Mouse (Mus musculus) liver, adult (tissue): ENCODE data around the gene Ugt1a2.

Experiments used
- GATA4 ChIP-seq: IDR thresholded peaks from 2 replicates; pipeline ENCODE4 v1.6.1; 2014; ENCODE audit warnings: mild to moderate bottlenecking, low read length; ENCODE audit not compliant: insufficient replicate concordance

The Ugt1a2 gene

DNA sequence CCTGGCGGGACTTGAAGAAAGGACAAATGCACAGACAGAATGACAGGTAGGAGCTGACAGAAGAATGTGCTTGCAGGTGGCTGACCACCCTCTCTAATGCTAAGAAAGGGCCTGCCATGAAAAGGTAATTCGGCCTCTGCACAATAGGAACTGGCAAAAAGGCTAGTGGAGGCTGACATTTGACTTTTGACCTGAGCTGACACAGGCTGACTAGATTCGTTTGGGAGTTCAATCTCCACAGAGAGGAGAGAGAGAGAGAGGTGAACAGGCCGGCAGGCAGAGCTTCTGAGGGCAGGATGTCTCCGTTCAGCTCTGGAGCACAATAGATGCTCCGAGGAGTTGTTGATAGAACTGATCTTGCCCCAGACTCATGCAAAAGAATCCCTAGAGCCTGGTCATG is 46.0 kb downstream of the Ugt1a2 start:
- no peak for TF ChIP-seq GATA4

DNA sequence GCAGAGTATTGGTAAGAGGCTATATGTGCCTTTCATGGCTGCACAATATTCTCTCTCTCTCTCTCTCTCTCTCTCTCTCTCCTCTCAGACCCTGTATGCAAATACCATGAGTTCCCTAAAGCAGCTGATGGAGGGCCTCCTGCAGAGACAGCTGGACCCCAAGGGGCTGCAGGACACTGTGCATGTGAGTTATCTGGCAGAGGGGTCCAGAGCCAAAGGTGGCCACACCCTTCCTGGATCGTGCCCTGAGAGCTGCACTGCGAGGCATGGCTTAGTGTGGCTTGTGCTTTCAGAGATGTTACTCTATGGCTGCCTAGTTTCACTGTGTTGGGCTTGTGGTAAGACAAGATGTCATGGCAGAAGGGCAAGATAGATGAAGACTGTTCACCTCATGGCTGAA is 47.3 kb downstream of the Ugt1a2 start:
- no peak for TF ChIP-seq GATA4

DNA sequence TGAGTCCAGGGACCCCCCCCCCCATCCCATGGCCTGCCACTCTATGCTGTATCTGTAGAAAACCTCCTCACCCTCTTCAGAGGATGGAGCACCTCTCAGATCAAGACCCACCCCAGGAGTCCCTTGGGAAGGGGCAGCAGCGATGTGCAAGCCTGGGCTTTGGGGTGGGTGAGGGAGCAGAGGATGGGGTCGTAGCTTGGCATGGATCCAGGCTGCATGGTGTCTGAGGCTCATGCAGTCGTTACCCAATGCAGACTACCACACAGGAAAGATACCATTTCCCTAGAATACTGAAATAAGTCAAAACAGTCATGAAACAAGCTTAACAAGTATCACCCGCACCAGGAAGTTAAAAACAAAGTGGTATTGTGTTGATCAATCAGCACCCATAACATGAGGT is 48.3 kb downstream of the Ugt1a2 start:
- TF ChIP-seq GATA4, result no peak

DNA sequence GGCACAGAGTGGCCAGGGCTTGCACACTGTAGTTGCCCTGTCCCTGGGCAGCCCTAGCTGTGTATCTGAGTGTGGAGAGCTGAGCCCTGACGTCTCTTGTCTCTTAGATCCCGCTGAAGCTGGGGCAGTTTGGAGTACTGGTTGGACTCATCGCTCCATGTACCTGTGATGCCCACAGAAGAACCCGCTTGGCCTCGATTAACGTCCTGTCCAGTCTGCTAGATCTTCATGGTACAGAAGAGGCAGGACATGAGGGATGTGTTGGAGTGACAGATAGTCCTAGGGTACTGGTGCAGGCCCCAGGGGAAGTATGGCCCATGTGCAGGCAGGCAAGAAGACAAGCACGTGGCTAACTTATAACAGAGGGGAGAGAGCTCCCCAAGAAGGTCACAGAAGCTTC is 49.2 kb downstream of the Ugt1a2 start:
- TF ChIP-seq GATA4, result no peak

DNA sequence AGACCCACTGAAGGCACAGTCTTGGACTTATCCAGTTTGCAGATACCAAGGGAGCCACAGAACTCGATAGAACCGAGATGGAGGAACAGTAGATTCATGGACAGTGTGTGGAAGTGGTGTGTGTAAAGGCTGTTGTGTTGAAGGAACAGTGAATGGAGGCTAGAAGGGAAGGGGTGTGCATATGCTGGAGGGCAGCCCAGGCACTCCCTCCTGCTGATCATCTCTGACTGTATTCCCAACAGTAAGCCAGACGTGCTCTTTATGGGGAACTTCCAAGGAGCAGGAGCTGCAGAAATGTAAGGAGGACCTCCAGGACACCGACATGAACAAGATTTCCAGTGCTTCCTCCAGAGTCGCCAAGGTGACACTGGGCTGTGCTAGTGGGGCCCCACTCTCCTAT is 49.6 kb downstream of the Ugt1a2 start:
- TF ChIP-seq GATA4, result no peak

DNA sequence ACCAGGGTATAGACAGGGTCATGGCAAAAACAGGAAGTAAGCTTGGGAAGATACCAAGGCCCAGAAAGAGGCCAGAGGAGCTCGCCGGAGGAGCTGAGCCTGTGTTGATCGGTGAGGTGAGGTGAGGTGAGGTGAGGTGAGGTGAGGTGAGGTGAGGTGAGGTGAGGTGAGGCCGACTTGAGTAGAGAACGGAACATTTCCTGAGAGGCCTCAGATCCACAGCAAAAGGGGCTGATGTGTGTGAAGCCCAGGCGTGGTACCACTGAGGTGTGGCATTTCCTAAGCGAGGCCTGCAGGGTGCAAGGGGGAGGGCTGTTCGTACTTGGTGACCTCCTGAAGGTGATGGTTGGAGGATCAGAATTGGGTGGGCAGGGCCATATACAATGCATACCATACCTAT is 52.7 kb downstream of the Ugt1a2 start:
- TF ChIP-seq GATA4, result no peak

DNA sequence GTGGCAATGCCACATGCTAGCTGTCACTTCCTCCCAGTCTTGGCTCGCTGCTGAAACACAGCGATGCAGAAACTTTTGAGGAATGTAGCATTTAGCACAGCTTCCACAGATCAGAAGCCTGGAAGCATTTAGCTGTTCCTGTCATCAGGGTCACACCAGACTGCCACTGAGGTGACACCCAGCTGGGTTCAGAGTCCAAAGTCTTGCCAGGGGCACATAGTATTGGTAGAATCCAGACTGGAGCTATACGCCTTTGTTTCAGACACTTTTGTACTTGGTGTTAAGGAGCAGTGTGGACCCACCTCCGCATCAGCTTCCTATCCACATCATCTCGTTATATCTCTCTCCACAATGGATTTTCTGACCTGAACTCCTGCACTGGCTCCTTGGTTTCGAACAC is 53.1 kb downstream of the Ugt1a2 start:
- TF ChIP-seq GATA4, result no peak

DNA sequence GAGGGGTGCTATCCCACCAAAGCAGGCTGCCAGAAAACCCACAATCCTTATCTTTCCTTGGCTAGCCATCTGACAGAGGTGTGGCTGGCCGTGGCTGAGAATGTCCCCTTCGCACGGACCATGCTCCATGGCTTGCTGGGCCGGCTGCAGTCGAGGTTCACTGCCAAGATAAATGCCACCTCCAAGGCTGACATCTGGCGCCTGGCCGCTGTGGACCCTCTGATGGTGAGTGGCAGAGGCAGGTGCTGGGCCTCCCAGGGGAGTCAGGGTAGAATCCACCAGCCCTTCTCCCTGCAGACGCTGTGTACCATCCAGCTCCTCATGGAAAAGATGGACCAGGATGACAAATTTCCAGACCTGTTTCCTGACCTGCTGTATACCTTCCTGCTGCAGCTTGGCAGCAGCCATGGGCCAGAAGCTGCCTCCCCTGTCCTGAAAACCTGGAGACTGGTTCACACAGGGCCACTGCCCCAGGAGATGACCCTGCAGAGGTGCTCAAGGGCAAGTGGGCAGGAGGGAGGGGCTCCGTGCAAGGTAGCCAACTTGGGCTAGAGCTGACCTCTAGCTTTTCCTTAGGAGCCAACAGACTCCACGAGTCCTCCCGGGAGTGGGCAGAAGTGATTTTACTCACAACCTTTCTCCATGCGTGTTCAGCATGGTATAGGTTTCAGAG is 54.5 kb downstream of the Ugt1a2 start:
- TF ChIP-seq GATA4, result no peak

DNA sequence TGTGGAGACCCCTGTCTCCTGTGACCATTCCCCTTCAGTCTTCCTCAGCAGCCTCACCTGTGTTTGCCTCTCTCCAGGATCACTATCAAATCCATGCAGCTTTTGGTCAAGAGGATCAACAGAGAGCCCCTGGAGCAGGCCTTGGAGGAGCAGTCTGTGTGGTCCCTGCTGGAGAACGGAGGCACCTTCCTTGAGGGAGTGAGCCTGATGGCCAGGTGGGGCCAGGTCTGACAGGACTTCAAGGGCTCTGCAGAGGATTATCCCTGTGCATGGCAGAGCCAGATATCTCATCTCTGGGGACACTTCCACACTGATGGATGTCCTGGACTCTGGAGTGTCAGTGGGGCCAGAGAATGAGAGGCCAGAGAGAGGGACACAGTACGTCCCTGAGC is 55.1 kb downstream of the Ugt1a2 start:
- no peak for TF ChIP-seq GATA4

DNA sequence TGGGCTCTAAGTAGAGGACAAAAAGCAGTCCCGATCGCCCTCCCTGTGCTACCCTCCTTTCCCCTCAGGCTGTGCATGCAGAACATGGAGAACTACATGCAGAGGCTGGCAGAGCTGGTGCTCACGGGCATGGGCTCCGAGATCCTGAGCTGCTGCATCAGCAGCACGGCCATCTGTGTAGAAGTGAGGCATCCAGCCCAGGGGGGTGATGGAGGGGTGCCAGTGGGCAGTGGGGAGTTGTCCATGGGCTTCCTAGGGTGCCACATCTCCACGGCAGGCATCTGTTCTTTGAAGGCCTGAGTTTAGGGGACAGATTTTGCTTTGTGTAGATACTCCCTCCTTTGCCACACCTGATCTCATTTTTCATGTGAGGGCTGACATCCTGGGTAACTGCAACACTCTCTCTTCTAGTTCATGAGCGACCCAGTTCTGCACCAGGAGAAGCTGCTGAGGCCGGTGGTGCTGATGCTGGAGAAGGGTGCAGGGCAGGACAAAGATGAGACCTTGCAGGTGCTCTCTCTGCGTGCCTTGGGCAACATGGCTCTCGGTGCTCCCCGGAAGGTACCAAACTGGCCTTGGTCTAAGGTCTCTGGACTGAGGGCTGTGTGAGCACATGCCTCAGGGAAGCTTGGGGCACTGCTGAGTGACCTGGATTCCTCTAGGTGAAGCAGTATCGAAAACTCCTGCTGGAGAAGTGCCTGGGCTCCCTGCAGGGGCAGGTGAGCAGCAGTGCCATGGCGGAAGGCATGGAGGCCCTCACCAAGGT is 55.8 kb downstream of the Ugt1a2 start:
- no peak for TF ChIP-seq GATA4

DNA sequence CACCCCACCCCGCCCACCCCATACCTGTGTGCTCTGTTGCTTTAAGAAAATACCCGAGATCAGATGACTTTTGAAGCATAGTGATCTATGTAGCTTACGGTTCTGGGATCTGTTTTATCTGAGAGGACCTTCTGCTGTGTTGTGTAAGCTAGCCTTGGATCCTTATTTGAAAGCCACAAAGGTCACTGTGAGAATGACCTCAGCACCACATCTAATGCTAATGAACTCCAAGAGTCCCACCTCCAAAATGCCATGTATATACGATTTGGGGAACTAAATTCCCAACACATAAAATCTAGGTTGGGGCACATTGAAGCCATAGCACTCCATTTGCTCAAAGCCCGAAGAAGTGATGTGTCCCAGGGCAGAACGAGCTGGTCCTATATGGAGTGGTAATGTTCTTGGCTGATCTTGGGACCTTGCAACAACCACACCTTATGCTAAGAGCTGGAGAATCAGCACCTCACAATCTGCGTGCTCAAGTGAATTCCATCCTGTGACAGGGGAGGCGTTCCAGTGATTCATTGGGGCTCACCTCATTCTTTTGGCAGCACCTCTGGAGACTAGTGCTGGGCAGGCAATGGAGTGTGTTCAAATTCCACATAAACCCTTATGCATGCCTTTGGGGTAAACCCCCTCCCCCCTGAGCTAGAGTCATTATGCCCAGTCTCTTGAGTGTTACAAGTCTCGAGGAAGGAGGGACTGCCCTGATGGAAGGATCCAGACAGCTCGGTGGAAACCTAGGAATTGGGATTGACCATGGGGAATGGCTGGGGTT is 56.7 kb downstream of the Ugt1a2 start:
- TF ChIP-seq GATA4, result no peak

DNA sequence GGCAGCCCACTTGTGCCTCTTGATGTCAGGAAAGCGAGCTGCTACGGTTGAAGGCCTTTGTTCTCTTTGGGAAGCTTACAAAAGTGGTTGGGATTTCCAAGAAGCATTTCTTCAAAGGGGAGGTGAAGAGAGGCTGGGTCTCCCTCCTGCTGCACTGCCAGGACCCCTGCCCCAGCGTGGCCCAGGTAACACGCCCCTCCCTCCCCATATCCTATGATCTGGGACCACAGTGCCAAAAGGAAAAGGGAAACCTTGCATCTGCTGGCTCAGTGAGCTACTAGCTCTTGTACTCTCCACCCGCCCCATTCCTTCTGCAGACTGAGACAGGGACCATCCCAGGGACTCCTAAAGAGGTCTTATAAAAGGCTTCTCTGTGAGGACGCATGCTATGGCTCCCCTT is 57.3 kb downstream of the Ugt1a2 start:
- TF ChIP-seq GATA4, result no peak

DNA sequence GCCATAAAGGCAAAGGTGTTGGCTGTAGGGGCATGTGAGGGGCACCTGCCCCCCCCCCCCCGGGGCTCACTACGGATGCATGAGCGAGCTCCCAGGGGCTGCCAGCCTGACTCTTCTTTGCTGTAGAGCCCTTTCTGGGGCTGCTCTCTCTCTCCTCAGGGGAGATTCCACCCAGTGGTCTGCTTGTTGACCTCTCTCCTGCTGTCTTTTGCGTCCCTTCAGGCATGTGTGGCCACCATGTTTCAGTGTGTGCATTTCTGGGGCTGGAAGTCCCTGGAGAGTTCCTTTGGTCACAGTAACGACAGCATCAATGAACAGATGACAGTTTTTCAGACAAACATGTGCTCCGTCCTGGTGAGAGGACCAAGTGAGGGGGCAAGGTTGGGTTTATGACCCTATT is 58.0 kb downstream of the Ugt1a2 start:
- TF ChIP-seq GATA4, result no peak

DNA sequence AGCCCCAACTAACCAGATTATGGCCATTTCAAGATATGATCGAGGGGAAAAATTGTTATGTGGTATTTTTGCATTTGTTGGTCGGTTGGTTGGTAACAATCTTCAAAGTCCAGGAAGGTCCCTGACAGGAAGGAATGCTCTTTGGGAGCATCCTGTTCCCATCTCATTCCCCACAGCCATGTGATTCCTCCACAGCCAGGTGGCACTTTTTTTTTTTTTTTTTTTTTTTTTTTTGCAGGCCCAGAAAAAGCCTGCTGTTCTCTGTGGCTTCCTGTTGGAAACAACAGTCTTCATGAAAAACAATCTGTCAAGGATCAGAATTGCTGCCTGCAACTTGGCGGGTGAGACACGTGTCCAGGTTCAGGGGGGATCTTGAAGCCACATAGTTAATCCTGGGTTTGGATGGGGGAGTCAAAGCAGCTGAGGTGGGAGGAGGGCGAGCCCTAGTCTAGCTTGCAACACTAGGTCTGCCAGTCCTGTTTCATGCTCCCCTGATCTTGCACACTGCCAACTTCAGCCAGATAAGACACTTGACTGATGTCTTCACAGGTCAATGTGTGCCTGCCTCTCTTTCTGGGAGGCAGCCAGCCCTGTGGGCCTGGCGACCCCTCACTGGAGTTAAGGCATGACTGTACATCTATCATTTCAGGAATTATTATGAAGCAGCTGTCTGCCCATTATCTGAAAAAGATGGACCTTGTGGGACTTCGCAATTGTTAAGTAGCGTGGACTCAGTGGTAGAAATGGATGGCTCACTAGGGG is 58.7 kb downstream of the Ugt1a2 start:
- peak; percentile 85; the same call in 1 of the 2 replicates for TF ChIP-seq GATA4

DNA sequence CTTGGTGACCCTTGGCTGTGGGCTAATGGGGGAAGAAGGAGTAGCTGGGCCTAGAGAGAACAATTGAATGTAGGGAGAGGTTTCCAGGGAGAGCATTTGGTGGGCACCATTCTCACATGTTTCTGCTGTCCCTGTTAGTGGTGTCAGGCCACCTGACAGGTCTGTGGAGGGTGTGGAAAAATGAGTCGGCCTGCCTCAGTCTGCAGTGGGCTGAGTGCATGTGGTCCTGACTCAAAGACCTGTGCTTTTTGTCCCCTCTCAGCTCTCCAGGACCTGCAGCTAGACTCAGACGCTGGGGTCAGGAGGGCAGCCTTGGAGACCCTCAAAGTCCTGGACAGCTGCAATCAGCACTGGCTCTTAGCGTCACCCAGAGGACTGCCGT is 59.2 kb downstream of the Ugt1a2 start:
- TF ChIP-seq GATA4, result no peak

DNA sequence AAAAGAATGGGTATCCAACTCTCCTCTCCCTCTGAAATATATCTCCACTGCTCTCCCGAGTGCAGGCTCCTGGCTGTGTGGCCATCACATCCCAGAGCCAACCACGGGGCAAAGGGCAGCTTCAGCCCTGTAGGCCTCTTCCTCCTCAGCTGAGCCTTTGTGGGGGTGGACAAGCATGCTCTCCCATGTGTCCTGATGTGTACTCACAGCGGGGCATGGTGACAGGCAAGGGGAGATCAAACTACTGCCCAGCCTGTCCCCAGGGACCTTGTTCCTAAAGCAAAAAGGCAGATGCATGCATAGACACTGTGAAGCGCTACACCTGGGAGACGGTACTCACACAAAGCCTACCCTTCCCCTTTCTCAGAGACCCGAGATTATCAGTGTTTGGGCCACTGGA is 59.7 kb downstream of the Ugt1a2 start:
- TF ChIP-seq GATA4, result peak; percentile 27; the same call in 1 of the 2 replicates
